16 mouse cellular contexts compared by ENCODE assay signal in genomic region chr6:120182160-120182559, GRCm38 (mm10).
A peak's percentile ranks its signal among the peaks of the same experiment; 100 is the strongest.
DNase-seq lines count a peak whose midpoint lies in the region; ATAC-seq and TF ChIP-seq lines count a peak whose summit lies in the region.
"Had no signal": no experiment of that assay in that cellular context is flagged by ENCODE, and none has a peak within 500 bp of the region (broad histone marks: within the 10 kb centered on the region; RNA-seq: fewer than 3 reads in every experiment).

No protein-coding gene starts in this region.

- TF ChIP-seq POLR2A in brain, embryonic 14.5 days (IDR thresholded peaks at IDR 0.05; ENCODE audit: borderline replicate concordance, extremely low read depth, insufficient read depth, insufficient read length, poor library complexity, severe bottlenecking), result no peak

- peak overlapping the region; percentile 36; the same call in 1 of the 2 replicates for H3K27ac ChIP-seq in heart, embryonic 10.5 days
- no peak overlapping the region for H3K27ac ChIP-seq in forebrain, embryonic 11.5 days (ENCODE audit: low read depth, low read length)
- H3K27ac ChIP-seq: embryonic facial prominence, embryonic 13.5 days; forebrain, embryonic 15.5 days; kidney, postnatal 0 days had no signal

- ATAC-seq in forebrain, embryonic 11.5 days (replicated peaks; ENCODE audit: low FRiP score), result no peak
- ATAC-seq: forebrain, embryonic 15.5 days; midbrain, embryonic 16.5 days had no signal

- H3K36me3 ChIP-seq in heart, embryonic 10.5 days, result no peaks in the 10 kb centered on the region
- no peaks in the 10 kb centered on the region for H3K36me3 ChIP-seq in forebrain, embryonic 11.5 days (ENCODE audit: control insufficient read depth, insufficient read depth, low read length)
- H3K36me3 ChIP-seq: embryonic facial prominence, embryonic 13.5 days; forebrain, embryonic 15.5 days had no signal

- peaks cover 52% of the 10 kb centered on the region for H3K4me1 ChIP-seq in heart, embryonic 10.5 days
- no peaks in the 10 kb centered on the region; the same call in 1 of the 2 replicates for H3K4me1 ChIP-seq in forebrain, embryonic 11.5 days (replicated peaks; ENCODE audit: control insufficient read depth, insufficient read depth, low read length)
- H3K4me1 ChIP-seq: embryonic facial prominence, embryonic 13.5 days; forebrain, embryonic 15.5 days had no signal

- intact Hi-C loops in heart, postnatal 10 days (cut with DNase I), result no loop called here

- H3K4me3 ChIP-seq in heart, embryonic 10.5 days, result no peak overlapping the region
- H3K4me3 ChIP-seq in forebrain, embryonic 11.5 days (ENCODE audit: low read depth, low read length), result no peak overlapping the region
- H3K4me3 ChIP-seq: embryonic facial prominence, embryonic 13.5 days; forebrain, embryonic 15.5 days had no signal

- DNase-seq in brain, embryonic 14.5 days (ENCODE audit: low read depth), result peak; percentile 51
- DNase-seq in gastrocnemius, adult 8-10 months (ENCODE audit: low spot score in 2 of 2), result peak; percentile 63 to 78
- DNase-seq in heart, embryonic 10.5 days (ENCODE audit: low spot score), result no peak
- DNase-seq in heart, postnatal 10 days, result peak; percentile 59 to 73
- DNase-seq in layer of hippocampus, adult 8-10 months (ENCODE audit: low spot score in 2 of 2), result no peak
- DNase-seq in cerebellum, adult 11 months, result no peak
- no peak for DNase-seq in forebrain, embryonic 11.5 days (ENCODE audit: low spot score)
- DNase-seq: adrenal gland, adult 2 months; cerebellum, postnatal 14 days; kidney, adult 18-20 months; lung, adult 18-20 months; thymus, postnatal 14 days had no signal

- no peaks in the 10 kb centered on the region for H3K27me3 ChIP-seq in heart, embryonic 10.5 days (ENCODE audit: insufficient read depth, poor library complexity, severe bottlenecking)
- no peaks in the 10 kb centered on the region for H3K27me3 ChIP-seq in forebrain, embryonic 11.5 days (ENCODE audit: control insufficient read depth, insufficient read depth, low read length)
- H3K27me3 ChIP-seq: embryonic facial prominence, embryonic 13.5 days; forebrain, embryonic 15.5 days had no signal

- no peak overlapping the region for H3K9ac ChIP-seq in forebrain, embryonic 11.5 days (ENCODE audit: low read length)
- H3K9ac ChIP-seq: embryonic facial prominence, embryonic 13.5 days; forebrain, embryonic 15.5 days had no signal

- 56% methylated on average over 5 of the region's 5 CpGs for WGBS in heart, embryonic 10.5 days
- WGBS in forebrain, embryonic 11.5 days, result 91% methylated on average over 5 of the region's 5 CpGs

- H3K9me3 ChIP-seq in heart, embryonic 10.5 days, result no peaks in the 10 kb centered on the region
- H3K9me3 ChIP-seq in forebrain, embryonic 11.5 days (ENCODE audit: control insufficient read depth, low read length), result no peaks in the 10 kb centered on the region
- H3K9me3 ChIP-seq: embryonic facial prominence, embryonic 13.5 days; forebrain, embryonic 15.5 days had no signal

- no peak overlapping the region for H3K4me2 ChIP-seq in forebrain, embryonic 11.5 days (ENCODE audit: low read depth, low read length, severe bottlenecking)
- H3K4me2 ChIP-seq: embryonic facial prominence, embryonic 13.5 days; forebrain, embryonic 15.5 days had no signal

- no peak for TF ChIP-seq CTCF in brain, embryonic 14.5 days (IDR thresholded peaks at IDR 0.05; ENCODE audit: borderline replicate concordance, extremely low read depth, insufficient read depth, insufficient read length)

Comparison
In these comparisons a context has a peak if more than half of its experiments do, and no peak if none do; other contexts are left out.
1. DNase-seq: peak in brain, embryonic 14.5 days (single experiment), gastrocnemius, adult 8-10 months (2 of 2) and heart, postnatal 10 days (2 of 2); none in heart, embryonic 10.5 days (single experiment), layer of hippocampus, adult 8-10 months (0 of 2), cerebellum, adult 11 months (single experiment) and forebrain, embryonic 11.5 days (single experiment).